Mouse (Mus musculus) spleen, postnatal 4 days (tissue): ENCODE data around the gene Scyl3.
A peak's percentile ranks its signal among the peaks of the same experiment; 100 is the strongest.

Experiments used
- DNase-seq, 2 experiments: peaks; one replicate each; pipeline ENCODE4 v3.0.0; 2022; ENCODE audit warnings: low spot score in 2 of 2

Scyl3 gene

DNA sequence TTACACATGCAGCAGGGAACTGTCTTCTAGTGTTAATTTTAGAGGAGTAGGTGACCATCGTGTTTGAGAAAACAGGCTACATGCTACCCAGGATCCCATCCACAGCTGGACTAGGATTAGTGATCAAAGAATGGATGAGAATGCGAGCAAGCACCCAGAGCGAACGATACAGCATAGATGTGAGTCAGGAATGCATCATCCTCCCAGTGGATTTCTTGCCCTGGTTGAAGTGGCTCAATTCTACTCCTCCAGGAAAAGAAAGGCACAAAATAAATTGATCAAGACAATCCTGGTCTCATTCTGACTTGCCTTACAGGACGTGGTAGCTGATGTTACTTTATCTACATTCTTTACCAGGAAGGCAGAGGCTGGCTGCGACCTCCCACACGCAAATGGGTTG, at the start of gene Scyl3:
Scyl3 (plus strand) TSS at position 255 of the 400 bp plus-strand sequence.
- no peak for DNase-seq

DNA sequence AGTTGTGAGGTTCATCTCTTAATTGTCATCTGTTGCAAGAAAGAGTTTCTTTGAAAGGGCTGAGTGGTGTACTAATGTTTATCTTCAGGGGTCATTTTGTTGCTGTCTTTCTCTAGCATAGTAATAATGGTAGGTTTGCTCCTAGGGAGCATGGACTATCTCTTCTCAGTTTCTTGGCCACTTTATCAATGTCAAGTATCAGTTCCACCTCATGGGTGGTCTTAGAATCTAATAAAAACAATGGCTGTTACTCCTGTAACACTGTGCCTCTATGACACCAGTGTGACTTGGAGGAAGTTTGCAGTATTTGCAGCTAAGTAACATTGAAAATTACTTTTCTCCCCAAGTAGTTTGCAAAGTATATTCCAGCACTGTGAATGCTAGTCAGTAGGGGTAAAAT, 39.3 kb upstream of the Scyl3 start:
- DNase-seq, result no peak

DNA sequence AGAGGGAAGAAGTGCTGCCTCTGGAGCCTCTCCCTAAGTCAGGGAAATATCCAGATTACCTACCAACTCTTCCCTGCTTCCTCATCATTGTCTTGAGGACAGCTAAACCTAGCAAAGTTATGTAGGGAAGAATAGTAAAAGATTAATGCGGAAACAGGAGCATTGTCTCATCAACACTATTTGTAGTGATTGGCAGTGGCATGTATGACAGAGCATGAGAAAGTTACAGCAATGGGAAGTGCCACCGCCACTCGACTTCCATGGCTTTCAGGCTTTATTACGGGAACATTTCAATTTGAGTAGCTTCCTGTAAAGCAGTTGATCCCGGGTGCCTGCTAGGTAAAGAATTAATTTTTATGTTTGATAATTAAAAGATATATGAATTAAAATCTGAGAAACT, 35.6 kb upstream of the Scyl3 start:
- no peak for DNase-seq

DNA sequence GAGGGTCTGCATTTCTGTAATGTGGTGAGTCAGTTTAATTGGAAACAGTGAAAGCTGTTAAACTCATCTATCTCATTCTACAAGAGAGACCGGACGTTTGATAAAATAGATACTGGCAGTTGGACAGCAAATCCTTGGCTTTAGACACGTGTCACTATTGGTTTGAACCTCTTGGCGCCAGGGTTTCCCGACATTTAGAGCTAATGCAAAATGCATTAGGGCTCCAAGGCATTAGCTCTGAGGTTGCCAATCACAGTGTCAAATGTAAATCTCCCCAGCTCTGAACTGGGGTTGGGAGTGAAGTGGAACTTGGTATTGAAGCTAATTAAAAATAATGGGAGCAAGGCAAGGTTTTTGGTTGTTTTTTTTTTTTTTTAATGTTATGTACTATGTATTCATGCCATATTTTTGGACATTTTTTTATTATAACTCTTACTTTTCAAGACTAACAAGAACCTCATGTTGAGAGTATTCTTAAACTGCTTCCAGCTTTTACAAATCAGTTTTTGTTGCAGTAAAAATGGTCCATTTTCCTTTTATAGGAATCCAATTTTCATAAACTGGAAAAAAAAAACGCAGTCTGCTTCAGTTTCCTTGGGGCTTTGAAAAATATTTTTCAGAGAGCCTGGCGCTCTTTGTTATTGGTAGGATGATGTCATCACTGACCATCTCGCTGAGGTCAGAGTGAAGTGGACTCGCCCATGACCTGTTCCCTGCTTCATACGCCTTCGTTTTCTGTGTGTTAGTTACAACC, 34.9 kb upstream of the Scyl3 start:
- DNase-seq, result no peak

DNA sequence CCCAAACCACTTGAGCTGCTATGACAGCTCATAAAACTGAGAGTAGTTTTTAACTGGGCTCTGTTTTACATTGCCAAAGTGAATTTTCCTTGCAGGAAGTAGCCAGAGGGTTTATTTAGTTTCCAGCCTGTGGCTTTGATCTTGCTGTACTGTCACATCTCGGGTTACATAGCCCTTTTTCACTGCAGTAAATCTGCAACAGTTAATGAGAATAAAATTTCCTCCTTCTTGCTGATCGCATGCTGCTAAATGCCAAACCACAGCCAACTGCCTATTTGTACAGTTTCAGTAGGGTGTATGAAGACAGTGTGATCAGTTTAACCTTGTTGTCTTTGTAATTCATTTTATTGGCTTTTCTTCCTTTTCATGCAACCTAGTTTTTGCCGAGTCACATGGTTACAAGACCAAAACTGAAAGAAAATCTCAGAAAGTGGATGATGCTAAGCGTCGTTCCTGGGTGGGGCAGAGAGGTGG, 30.6 kb upstream of the Scyl3 start:
- DNase-seq, result no peak

DNA sequence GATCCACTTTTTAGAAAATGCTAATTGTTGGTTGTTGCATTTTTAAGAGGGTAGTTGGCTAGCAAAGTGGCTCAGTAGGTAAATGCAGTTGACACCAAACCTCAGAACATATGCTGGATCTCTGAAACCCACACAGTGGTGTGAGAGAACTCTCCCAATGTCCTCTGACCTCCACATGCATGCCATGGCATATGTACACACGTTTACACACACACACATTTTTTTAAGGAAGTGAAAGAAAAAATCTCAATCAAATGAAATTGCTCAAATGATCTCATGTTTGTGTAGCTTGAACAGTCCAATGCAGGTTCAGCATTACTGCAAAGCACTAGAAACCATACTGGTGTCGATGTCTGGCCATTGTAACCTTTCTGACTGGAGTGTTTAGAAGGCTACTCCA, 29.3 kb upstream of the Scyl3 start:
- no peak for DNase-seq

DNA sequence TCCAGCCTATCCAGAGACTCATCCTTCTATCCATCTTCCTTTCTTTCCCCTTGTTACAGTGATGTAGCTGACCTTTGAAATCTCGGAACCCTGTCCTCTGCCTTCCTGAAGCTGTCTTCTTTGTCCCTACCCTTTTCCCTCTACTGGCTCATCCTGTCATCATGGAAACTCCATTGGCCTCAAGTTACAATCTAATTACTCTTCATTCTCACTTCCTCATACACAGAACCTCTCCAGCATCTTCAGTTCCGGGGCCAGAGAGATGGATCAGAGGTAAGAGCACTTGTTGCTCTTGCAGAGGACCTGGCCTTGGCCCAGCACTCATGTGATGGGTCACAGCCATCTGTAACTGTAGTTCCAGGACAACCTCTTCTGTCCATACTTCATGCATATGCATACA, 28.7 kb upstream of the Scyl3 start:
- no peak for DNase-seq

DNA sequence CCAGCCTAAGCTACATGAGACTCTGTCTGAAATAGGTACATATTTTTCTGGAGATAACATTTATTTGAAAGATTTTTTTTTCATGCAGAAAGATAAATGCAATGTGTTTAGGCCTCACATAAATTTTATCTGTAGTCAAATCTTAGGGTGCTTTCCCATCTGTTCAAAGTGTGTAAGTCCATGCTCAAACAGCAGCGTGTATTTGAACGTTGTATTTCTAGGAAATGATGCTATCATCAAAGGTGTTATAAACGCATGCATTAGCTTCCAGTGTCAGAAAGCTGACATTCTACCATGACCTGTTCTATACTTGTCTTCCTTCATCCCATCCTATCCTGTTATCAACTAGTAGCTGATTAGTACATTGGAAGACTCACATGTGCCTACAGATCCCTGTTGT, 25.5 kb upstream of the Scyl3 start:
- no peak for DNase-seq

DNA sequence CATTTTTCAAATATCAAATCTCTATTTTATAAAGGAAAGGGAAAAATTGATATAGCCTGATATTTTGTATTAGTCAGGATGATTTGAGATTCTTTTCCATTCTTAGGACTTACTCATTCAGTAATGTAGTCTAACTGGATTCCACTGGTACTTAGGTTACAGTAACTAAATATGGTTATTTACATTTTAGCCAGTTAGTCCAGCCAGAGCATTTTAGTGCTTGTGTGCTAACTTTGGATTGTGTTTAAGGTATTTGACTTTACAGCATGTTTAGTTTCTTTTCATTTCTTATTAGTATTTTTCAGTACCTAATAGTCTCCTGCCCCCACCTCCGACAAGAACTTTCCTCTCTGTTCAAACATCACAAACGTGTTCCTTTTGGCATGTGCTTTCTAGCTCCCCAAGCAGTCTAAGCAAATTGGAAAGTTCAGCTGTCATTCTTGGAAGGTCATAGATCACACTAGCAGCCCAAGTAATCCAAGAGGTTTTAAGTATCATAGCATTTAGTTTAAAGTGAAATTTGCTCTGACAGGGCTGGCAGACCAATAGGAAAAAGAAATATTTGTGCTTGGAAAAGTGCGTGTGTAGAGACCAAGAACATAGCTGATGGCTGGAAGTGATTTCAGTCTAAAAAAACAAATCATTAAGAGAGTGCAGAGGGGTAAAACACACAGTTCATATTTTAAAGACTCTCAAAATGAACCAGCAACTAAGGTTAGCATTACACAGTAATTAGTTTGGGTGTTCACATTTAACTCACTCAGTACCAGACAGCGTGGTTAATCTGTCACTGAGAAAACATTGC, 21.7 kb upstream of the Scyl3 start:
- no peak for DNase-seq

DNA sequence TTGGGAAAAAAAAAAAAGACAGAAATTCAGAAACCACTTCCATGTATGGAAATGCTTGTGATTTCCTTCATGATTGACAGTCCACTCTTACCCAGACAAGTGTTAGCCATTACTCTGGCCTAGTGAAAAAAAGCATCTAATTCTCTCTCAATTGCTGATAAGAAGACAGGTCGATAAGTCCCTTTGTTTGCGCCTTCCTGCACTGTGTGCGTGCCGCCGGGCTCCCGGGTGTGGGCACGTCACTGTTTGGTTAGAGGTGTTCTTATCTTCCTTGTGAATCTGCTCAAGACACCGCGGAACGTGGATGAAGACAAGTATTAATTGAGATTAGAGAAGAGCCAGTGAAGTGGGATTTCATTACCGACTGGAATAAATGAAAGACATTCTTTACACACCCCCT, 20.5 kb upstream of the Scyl3 start:
- no peak for DNase-seq

DNA sequence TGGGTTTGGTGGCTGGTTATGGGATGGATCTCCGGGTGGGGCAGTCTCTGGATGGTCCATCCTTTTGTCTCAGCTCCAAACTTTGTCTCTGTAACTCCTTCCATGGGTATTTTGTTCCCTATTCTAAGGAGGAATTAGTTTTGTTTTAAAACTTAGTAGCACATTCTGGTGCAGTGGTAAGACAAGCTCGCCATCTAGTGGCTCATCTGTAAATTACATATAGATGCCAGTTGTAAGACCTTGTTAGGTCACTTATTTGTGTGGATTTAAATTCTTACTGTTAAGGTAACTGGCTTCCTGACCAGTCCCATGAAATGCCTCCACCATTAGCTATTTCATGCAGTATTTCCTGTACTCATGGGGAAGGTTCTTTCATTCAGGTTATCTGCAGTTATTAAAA, 18.6 kb upstream of the Scyl3 start:
- DNase-seq, result no peak

DNA sequence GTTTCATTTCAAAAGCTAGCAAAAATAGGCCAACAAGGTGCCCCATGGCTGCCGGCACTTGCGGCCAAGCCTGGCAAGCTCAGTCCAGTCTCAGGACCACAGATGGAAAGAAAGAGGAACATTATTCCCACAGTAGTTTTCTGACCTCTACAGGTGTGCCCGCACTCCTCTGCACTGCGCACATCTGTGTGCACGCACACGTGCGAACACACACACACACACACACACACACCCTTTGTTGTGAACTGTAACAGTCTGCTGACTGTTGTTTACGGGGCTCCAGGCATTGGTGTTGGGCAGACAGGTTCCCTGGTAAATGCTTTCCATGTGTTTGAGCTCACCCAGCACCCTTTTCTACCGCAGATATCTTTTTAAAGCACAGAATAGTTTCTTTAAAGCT, 18.1 kb upstream of the Scyl3 start:
- DNase-seq, result peak in 1 of 2 experiments; percentile 57

DNA sequence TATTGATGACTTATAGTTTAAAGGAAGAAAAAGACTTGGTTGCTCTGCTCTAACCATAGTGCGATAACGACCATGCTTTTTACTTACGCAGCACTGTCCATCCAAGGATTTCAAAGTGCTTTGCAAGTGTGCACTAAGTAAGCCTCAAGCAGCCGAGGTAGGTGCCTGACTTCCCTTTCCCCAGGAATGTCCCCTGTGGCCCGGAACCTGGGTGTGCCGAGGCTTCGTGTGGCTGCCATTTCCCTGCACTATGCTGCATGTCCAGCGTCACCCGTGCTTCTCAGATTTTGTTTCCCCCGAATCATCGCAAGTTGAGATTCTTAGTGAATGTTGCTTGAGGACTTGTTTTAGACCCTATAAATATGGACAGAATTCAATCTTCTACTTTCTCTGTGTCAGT, 16.9 kb upstream of the Scyl3 start:
- DNase-seq, result peak in 1 of 2 experiments; percentile 53

DNA sequence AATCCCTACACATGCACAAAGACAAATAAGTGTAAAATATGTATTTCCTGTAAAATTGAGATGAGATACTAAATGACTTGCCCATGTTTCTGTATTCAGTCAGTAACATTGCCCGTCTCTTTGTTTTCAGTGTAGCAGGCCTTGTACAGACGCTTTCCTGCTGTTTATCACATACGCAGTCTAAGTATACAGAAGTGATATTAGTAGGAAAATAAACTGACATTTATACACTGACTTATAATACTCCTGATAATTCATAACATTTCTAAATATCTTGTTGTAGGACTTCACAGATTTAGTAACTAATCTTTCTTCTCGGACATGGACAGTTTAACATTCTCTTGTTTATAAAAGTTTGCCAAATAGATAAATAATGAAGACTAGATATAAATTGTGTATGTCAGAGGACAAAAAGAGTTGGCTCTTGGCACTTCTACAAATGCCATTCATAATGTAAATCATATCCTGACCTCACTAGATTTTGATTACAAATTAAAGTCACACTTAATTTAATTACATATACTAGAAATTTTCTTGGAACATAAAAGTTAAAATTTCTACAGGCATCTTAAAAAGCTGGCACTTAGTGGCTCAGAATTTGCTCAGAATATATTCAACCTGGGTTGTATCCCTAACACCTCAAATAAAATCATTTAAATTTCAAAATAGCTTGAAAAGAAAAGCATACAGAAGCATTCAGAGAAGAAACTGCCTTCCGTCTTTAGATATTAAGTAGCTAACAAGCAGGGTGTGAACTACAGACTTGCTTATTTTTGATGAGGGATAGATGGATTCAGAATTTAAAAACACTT, 11.3 kb upstream of the Scyl3 start:
- no peak for DNase-seq

DNA sequence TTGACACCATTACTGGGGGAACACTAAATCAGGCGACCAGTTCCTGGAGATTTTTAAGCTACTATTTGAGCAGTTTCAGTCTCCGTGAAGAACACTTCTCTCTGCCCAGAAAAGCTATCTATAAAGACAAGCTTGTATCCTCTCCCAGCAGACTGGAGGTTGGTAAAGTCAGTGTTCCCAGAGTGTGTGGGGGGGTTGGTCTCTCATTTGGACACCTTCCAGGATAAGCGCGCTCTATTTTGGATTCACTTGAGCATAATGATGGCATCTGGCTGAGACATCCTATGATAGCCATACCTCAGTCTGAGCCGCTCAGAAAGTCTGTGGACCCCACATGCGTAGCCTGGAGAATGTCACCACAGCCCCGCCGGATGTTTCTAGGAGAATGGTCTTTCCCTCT, 4.8 kb upstream of the Scyl3 start:
- no peak for DNase-seq

DNA sequence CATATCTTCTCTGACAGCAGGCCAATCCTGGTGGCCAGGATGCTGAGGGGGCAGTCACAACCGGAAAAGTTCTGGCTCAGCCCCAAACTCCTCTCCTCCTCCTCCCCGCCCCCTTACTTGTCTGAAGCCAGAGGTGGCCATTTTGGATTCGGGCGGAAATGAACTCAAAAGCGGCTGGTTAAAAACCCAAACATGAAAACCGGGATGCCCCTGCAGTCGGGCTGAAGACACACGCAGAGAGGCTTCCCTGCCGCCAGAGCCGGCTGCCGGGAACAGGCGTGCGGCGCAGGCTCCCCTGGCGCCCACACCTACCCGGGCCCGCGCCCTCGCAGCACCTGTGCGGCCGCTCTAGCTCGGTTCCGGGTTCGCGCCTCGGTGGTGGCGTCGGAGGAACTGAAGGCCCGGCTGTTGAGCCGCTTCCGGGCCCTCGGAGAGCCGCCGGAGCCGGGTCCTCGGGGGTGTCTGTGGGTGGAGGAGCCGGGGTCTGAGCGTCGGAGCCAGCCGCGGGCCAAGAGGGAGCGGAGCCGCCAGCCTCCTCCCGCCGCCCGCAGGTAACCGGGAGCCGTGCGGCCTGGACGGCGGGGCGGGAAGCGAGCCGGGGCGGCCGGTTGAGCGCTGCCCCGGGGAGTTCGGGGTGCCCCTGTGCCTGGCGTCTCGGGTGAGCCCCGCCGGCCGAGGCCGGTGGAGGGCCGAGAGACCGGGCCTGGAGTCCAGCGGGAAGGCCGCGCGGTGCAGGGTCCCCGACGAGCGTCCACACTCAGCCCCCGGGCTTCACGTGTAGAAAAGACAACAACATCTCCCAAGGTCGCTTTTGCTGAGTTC, 947 bp downstream of the Scyl3 start:
- peak; percentile 81 to 90 for DNase-seq

DNA sequence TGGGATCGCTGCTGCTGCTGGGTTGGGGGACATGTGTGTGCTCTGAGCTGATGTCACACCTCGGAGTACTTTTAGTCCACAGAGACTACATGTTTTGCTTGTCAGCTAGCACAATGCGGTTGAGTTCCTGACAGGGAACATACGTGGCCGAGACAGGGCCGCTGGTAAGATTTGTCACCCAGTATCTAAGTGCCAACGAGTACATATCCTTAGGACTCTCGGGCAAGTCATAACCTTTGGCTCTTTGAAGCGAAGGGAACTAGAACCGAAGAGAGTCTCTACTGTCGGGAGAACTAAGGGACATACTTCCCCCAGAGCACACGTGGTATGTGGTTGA, 1.5 kb downstream of the Scyl3 start:
- DNase-seq, result no peak

DNA sequence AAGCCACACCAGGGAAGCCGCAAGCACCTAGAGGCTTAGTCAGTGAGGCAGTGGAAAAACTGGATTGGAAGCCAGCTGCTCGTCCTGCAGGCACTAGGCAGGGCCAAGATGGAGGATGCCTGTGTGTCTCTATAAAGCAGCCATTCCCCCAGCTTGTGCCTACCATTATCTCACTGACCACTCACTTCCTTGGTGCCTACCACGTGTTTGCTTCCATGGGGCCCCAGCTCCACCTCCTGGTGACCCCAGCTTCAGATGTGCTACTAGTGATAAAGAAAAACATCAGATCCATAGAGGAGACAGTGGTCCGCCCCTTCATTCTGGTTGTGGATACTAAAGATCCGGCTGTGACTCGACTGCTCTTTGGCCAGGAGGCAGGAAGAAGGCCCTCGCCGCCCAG, 2.9 kb downstream of the Scyl3 start:
- DNase-seq, result no peak

DNA sequence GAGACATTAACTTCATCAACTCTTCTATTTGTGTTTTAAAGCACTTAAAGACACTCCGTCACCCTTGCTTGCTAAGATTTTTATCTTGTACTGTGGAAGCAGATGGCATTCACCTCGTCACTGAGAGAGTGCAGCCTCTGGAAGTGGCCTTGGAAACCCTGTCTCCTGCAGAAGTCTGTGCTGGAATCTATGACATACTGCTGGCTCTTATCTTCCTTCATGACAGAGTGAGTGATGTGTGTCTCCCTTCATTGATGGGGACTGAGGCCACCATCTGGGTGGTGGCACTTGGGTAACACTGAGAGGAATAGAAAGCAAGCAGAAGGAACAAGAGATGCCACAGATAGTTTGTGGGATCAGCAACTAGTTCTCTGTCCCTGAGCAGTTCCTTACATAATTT, 5.7 kb downstream of the Scyl3 start:
- DNase-seq, result no peak

DNA sequence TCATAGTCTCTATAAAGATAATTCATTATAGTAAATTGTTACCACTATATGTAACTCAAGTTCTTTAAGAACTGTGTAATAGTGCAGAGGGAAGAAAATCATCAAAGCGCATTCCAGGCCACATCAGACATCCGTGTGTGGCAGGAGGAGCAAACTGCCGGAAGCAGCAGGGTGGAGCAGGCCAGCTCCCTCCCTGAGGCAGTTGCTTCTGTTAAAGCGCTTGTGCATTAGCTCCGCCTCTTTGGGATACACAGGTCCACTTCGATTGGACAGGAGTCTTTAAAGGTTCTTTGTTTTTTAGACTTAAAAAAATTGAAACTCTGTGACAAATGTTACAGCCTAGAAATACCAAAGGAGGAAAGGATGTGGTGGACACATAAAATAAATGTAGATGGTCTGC, 13.2 kb downstream of the Scyl3 start:
- peak in 1 of 2 experiments; percentile 22 for DNase-seq

DNA sequence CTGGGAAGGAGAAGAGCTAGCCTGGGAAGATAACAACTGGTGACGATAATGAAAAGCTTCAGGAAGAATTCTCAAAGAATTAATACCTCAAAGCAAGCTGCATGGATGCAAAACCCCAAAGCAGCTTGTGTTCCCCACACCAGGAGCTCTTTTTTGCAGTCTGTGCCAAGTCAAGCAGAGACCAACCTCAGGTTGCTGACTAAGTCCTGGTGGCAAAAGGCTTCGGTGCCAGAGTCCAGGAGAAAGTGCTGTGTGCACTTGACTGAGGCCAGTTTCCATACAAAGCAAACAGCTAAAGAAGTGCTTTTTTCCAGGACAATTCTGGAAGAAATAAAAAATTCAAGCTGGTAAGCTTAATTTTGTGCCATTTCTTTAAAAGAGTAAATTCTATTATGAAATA, 24.5 kb downstream of the Scyl3 start:
- DNase-seq, result no peak

DNA sequence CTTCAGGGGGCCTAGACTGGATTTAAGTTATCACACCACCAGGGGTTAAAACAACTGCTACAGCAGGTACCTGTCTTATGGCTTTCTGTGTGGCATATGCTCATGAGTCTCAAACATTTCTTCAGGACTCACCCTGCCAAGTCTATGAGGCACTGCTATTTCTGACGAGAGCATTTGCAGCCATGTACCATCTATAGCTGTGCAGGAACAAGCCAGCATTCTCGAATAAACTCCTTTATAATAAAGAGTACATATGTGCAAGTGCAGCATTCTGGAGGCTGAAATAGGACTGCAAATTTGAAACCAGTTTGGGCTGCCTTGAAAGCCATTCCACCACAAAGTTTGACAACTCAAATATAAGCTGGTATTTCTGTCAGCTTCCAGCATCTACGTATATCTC, 29.1 kb downstream of the Scyl3 start:
- no peak for DNase-seq
